20 mouse cellular contexts compared by ENCODE assay signal in the genomic region with DNA sequence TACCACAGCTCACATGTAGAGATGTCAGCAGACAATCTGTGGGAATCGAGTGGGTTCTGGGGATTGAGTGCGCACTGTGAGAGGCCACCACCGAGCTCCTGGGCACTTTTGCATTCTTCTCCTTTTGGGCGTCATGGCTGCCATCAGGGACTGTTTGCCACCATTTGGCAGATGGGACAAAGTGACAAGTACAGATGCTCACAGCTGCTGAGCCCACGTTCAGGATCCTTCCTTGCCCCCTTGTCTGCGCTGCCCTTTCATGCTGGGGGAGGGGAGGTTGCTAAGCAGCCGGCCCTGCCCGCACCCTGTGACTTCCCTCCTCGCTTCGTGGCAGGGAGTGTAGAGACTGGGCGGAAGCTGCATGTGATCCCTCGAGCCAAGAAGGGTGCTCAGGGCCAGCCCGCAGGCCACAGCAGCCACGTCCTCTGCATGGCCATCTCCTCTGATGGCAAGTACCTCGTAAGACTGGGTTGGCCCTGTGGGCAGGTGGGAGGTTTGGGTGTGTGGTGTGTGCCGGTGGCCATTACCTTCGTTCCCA. TPM values are rescaled to one million over a fixed set of nuclear protein-coding genes. Genes with fewer than 3 reads are reported as not detected.
"Had no signal": no experiment of that assay in that cellular context is flagged by ENCODE, and none has a peak within 500 bp of the region (broad histone marks: within the 10 kb centered on the region; RNA-seq: fewer than 3 reads in every experiment).

No protein-coding gene starts in this region.

- DNase-seq: layer of hippocampus, adult 9-11 months; liver; liver, embryonic 13.5 days; lung, adult 18-20 months; midbrain, embryonic 14.5 days; right cerebral cortex, adult 18-20 months; right cerebral cortex, postnatal 4 days; thymus, adult 18-20 months; thymus, postnatal 36 days had no signal

- H3K4me3 ChIP-seq: limb, embryonic 12.5 days; liver, embryonic 13.5 days; myocyte; neural tube, embryonic 15.5 days had no signal

- H3K27ac ChIP-seq: limb, embryonic 12.5 days; liver, embryonic 13.5 days; neural tube, embryonic 15.5 days had no signal

- H3K27me3 ChIP-seq: limb, embryonic 12.5 days; liver, embryonic 13.5 days; neural tube, embryonic 15.5 days had no signal

- H3K9ac ChIP-seq: limb, embryonic 12.5 days; liver, embryonic 13.5 days; neural tube, embryonic 15.5 days had no signal

- H3K9me3 ChIP-seq: limb, embryonic 12.5 days; liver, embryonic 13.5 days; neural tube, embryonic 15.5 days had no signal

- ATAC-seq: intestine, postnatal 0 days had no signal

- H3K4me2 ChIP-seq: limb, embryonic 12.5 days; liver, embryonic 13.5 days; neural tube, embryonic 15.5 days had no signal

RNA-seq across cellular contexts. Expression of a gene that starts 16.9 kb away (rescaled TPM):
- total RNA-seq: megakaryocyte-erythroid progenitor cell, adult 5-6 weeks had no signal
- polyA plus RNA-seq: liver, embryonic 13.5 days had no signal

RNA-seq across cellular contexts. Expression of a gene that starts 17.1 kb away (rescaled TPM):
- total RNA-seq: layer of hippocampus, adult 18-20 months; left cerebral cortex, postnatal 36 days; megakaryocyte-erythroid progenitor cell, adult 5-6 weeks had no signal
- polyA plus RNA-seq: intestine, postnatal 0 days; kidney, embryonic 16.5 days; limb, embryonic 12.5 days; liver, embryonic 13.5 days; lung, embryonic 16.5 days; midbrain, embryonic 14.5 days; myocyte; neural tube, embryonic 11.5 days; neural tube, embryonic 15.5 days; stomach, embryonic 16.5 days had no signal
